In the genomic region with DNA sequence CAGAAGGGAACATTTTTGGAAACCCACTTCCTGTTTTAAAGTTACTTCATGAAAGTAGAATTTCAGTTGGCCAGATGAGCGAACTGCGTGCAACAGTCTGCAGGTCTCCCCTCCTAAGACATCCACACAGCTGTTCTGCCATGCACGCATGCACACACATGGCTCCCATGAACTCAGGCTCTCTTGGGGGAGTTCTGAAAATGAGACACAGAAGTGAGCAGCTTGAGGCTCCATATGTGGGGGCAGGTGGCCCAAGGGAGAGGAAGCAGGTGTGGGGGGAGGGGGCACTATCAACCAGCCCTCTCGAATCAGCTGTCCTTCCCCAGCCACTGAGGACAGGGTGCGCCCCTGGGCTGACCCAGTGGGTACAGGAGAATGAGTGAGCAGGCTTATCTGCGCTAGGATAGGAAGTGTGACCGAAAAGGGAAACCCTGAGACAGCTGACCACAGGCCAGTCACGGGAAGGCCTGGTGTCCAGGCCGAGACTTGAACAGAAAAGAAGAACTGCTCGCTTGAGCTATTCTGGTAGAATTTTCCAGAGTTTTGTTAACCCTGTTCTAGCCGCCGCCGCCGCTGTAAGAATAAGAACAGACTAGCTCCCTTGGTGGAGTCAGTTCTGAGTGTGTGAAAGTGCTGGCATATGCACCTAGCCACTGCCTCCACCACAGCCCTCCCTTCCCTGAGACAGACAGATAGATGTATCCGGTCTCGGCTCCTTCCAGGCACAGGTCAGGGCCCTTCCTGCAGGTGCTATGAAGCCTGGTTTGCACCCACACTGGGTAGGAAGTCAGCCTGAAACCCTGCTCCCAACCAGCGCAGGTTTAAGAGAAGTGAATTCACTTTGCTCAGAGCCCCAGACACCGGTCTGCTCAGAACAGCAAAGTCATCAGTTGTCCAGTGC, we compare ENCODE assay signal across 9 mouse cellular contexts. TPM values are rescaled to one million over a fixed set of nuclear protein-coding genes. Genes with fewer than 3 reads are reported as not detected.
DNase-seq lines count a peak whose midpoint lies in the region; ATAC-seq lines count a peak whose summit lies in the region.
"Had no signal": no experiment of that assay in that cellular context is flagged by ENCODE, and none has a peak within 500 bp of the region (broad histone marks: within the 10 kb centered on the region; RNA-seq: fewer than 3 reads in every experiment).

No protein-coding gene starts in this region.

- DNase-seq in left cerebral cortex, adult 9 months (ENCODE audit: low spot score in 2 of 2): peak; percentile 18 to 45
- DNase-seq in left cerebral cortex, adult 11 months (ENCODE audit: low spot score): no peak
- DNase-seq in monocyte, adult 2 months (ENCODE audit: low read depth in 1 of 2, low spot score in 2 of 2): peak; percentile 47 to 69
- no peak for DNase-seq in cerebellum, adult 18-20 months
- no peak for DNase-seq in cerebellum, adult 11-12 months

- no peaks in the 10 kb centered on the region for H3K27me3 ChIP-seq in embryonic facial prominence, embryonic 13.5 days
- no peaks in the 10 kb centered on the region for H3K27me3 ChIP-seq in intestine, embryonic 16.5 days (replicated peaks; ENCODE audit: control insufficient read depth, insufficient read depth, low read length)
- H3K27me3 ChIP-seq in neural tube, embryonic 15.5 days (replicated peaks): no peaks in the 10 kb centered on the region

- no peaks in the 10 kb centered on the region for H3K9me3 ChIP-seq in embryonic facial prominence, embryonic 13.5 days
- no peaks in the 10 kb centered on the region for H3K9me3 ChIP-seq in intestine, embryonic 16.5 days (ENCODE audit: control insufficient read depth, low read length)
- no peaks in the 10 kb centered on the region for H3K9me3 ChIP-seq in neural tube, embryonic 15.5 days (replicated peaks)

- no peak for ATAC-seq in embryonic facial prominence, embryonic 13.5 days (ENCODE audit: insufficient number of reproducible peaks, insufficient read depth, low FRiP score, low TSS enrichment, low read depth)
- ATAC-seq in intestine, embryonic 16.5 days: peak; percentile 26
- no peak for ATAC-seq in neural tube, embryonic 15.5 days (ENCODE audit: low FRiP score)

- H3K4me1 ChIP-seq in embryonic facial prominence, embryonic 13.5 days: peaks cover 35% of the 10 kb centered on the region
- H3K4me1 ChIP-seq in intestine, embryonic 16.5 days (ENCODE audit: control insufficient read depth, insufficient read depth, low read length): peaks cover 18% of the 10 kb centered on the region
- peaks cover 7% of the 10 kb centered on the region for H3K4me1 ChIP-seq in neural tube, embryonic 15.5 days

- no peaks in the 10 kb centered on the region for H3K36me3 ChIP-seq in embryonic facial prominence, embryonic 13.5 days
- no peaks in the 10 kb centered on the region for H3K36me3 ChIP-seq in intestine, embryonic 16.5 days (ENCODE audit: control insufficient read depth, insufficient read depth, low read length)
- no peaks in the 10 kb centered on the region for H3K36me3 ChIP-seq in neural tube, embryonic 15.5 days

- H3K9ac ChIP-seq in embryonic facial prominence, embryonic 13.5 days: no peak overlapping the region
- H3K9ac ChIP-seq in intestine, embryonic 16.5 days (ENCODE audit: low read depth, low read length): no peak overlapping the region
- H3K9ac ChIP-seq in neural tube, embryonic 15.5 days (replicated peaks): no peak overlapping the region

- WGBS in embryonic facial prominence, embryonic 13.5 days: 67% methylated on average over 18 of the region's 18 CpGs
- WGBS in intestine, embryonic 16.5 days: 68% methylated on average over 18 of the region's 18 CpGs
- WGBS in neural tube, embryonic 15.5 days: 81% methylated on average over 18 of the region's 18 CpGs

- peak overlapping the region; percentile 22; the same call in 1 of the 2 replicates for H3K27ac ChIP-seq in embryonic facial prominence, embryonic 13.5 days
- peak overlapping the region; percentile 43 for H3K27ac ChIP-seq in intestine, embryonic 16.5 days (ENCODE audit: low read length)
- H3K27ac ChIP-seq in neural tube, embryonic 15.5 days (replicated peaks): no peak overlapping the region
- H3K27ac ChIP-seq: left cerebral cortex, adult 2 months had no signal

- H3K4me2 ChIP-seq in embryonic facial prominence, embryonic 13.5 days: no peak overlapping the region
- H3K4me2 ChIP-seq in intestine, embryonic 16.5 days (ENCODE audit: low read depth, low read length): no peak overlapping the region
- H3K4me2 ChIP-seq in neural tube, embryonic 15.5 days: no peak overlapping the region

- H3K4me3 ChIP-seq in embryonic facial prominence, embryonic 13.5 days: no peak overlapping the region
- no peak overlapping the region for H3K4me3 ChIP-seq in intestine, embryonic 16.5 days (ENCODE audit: low read length)
- no peak overlapping the region for H3K4me3 ChIP-seq in neural tube, embryonic 15.5 days (replicated peaks)
- H3K4me3 ChIP-seq: left cerebral cortex, adult 2 months had no signal

RNA-seq across cellular contexts. Expression of a gene that starts 26.2 kb away (rescaled TPM):
- 11.7 and 12.3 TPM in 2 replicates for polyA plus RNA-seq in embryonic facial prominence, embryonic 13.5 days (2015; fragmentation: Nextera tagmentation; extraction: Ambion mirVana)
- polyA plus RNA-seq in intestine, embryonic 16.5 days (2015; fragmentation: Nextera tagmentation; extraction: Ambion mirVana): 28.1 and 30.3 TPM in 2 replicates
- polyA plus RNA-seq in neural tube, embryonic 15.5 days (2015; fragmentation: Nextera tagmentation; extraction: Ambion mirVana): 52.9 and 60.1 TPM in 2 replicates

Comparison
In these comparisons a context has a peak if more than half of its experiments do, and no peak if none do; other contexts are left out.
1. DNase-seq: peak in left cerebral cortex, adult 9 months (2 of 2) and monocyte, adult 2 months (2 of 2); none in left cerebral cortex, adult 11 months (single experiment), cerebellum, adult 18-20 months (0 of 2) and cerebellum, adult 11-12 months (single experiment).